Mouse (Mus musculus) G1E (cell line): ENCODE data around the gene Ugcg.

Source experiments
- CTCF ChIP-seq: IDR thresholded peaks from 2 replicates; pipeline ENCODE4 v1.5.1; 2012; ENCODE audit warnings: low read depth, low read length, inconsistent platforms, mixed read lengths
- POLR2AphosphoS5 ChIP-seq: IDR thresholded peaks from 2 replicates; pipeline ENCODE4 v1.6.1; 2012; ENCODE audit warnings: low read depth, low read length, inconsistent platforms; ENCODE audit not compliant: insufficient replicate concordance

- TF ChIP-seq CTCF (no peak), POLR2AphosphoS5 (no peak)
Measured at GRCm38 (mm10) chr4:59167251-59167847, 21.7 kb upstream of the Ugcg start.
